Mouse (Mus musculus): ENCODE results near the gene Alkbh3. TPM values are rescaled to one million over a fixed set of nuclear protein-coding genes. Genes with fewer than 3 reads are reported as not detected.

Gene Alkbh3
- polyA plus RNA-seq, 1 experiment from 2014 or later = 24.8 TPM

GRCm38 (mm10) chr2:93982457-93983235 is 28.0 kb downstream of the Alkbh3 start:
- no peak for DNase-seq

GRCm38 (mm10) chr2:93979249-93980120 is 31.1 kb downstream of the Alkbh3 start:
- WGBS (ENCODE audit: insufficient replicate concordance) = 82% methylated on average over 7 of the region's 7 CpGs
- ATAC-seq = no peak
- no peak for TF ChIP-seq EP300 (IDR thresholded peaks at IDR 0.05; ENCODE audit: low read depth)
- TF ChIP-seq CTCF (IDR thresholded peaks at IDR 0.05; ENCODE audit: low read depth) = no peak
- Histone ChIP-seq H3K27me3 (ENCODE audit: insufficient read depth, low read length) (no peaks in the 10 kb centered on the region), H3K4me3 (ENCODE audit: low read depth, low read length) (no peak overlapping the region), H3K9ac (replicated peaks) (no peak overlapping the region), H3K36me3 (replicated peaks; ENCODE audit: insufficient read depth, low read length) (peaks cover 19% of the 10 kb centered on the region), H3K4me2 (ENCODE audit: low read depth, low read length) (no peak overlapping the region), H3K9me3 (ENCODE audit: low read length) (no peaks in the 10 kb centered on the region), H3K27ac (ENCODE audit: low read depth) (no peak overlapping the region), H3K4me1 (ENCODE audit: insufficient read depth) (peaks cover 7% of the 10 kb centered on the region)
- no peak for DNase-seq

More at GRCm38 (mm10) chr2:93982457-93983235, 28.0 kb downstream of the Alkbh3 start:
- Histone ChIP-seq H3K4me1 (ENCODE audit: insufficient read depth) (no peaks in the 10 kb centered on the region), H3K4me3 (ENCODE audit: low read depth, low read length) (no peak overlapping the region), H3K9ac (replicated peaks) (no peak overlapping the region), H3K27ac (ENCODE audit: low read depth) (no peak overlapping the region), H3K36me3 (replicated peaks; ENCODE audit: insufficient read depth, low read length) (peaks cover 28% of the 10 kb centered on the region), H3K4me2 (ENCODE audit: low read depth, low read length) (no peak overlapping the region), H3K9me3 (ENCODE audit: low read length) (no peaks in the 10 kb centered on the region), H3K27me3 (ENCODE audit: insufficient read depth, low read length) (no peaks in the 10 kb centered on the region)
- TF ChIP-seq CTCF (IDR thresholded peaks at IDR 0.05; ENCODE audit: low read depth) (0 out of 2 replicates have a peak, but pooled peaks have one; percentile 6), EP300 (IDR thresholded peaks at IDR 0.05; ENCODE audit: low read depth) (no peak)
- ATAC-seq = no peak
- WGBS (ENCODE audit: insufficient replicate concordance) = 76% methylated on average over 4 of the region's 4 CpGs

- H3K27ac ChIP-seq (ENCODE audit: low read depth) = no peak overlapping the region
- DNase-seq (peak; percentile 49), ATAC-seq (peak; percentile 69)
- no peak overlapping the region; the same call in 1 of the 2 replicates for H3K9ac ChIP-seq (replicated peaks)
- no peaks in the 10 kb centered on the region for H3K27me3 ChIP-seq (ENCODE audit: insufficient read depth, low read length)
- peak; percentile 34 for TF ChIP-seq CTCF (IDR thresholded peaks at IDR 0.05; ENCODE audit: low read depth)
- no peak for TF ChIP-seq EP300 (IDR thresholded peaks at IDR 0.05; ENCODE audit: low read depth)
- peak overlapping the region; percentile 32 for H3K4me3 ChIP-seq (ENCODE audit: low read depth, low read length)
- H3K36me3 ChIP-seq (replicated peaks; ENCODE audit: insufficient read depth, low read length) = peaks cover 18% of the 10 kb centered on the region
- H3K9me3 ChIP-seq (ENCODE audit: low read length) = no peaks in the 10 kb centered on the region
- H3K4me2 ChIP-seq (ENCODE audit: low read depth, low read length) = peak overlapping the region; percentile 68
- H3K4me1 ChIP-seq (ENCODE audit: insufficient read depth) = peaks cover 7% of the 10 kb centered on the region
- WGBS (ENCODE audit: insufficient replicate concordance) = 4% methylated on average over 36 of the region's 37 CpGs
These were observed 34.0 kb downstream of the Alkbh3 start for GRCm38 (mm10) chr2:93976436-93977252.

GRCm38 (mm10) chr2:93975526-93976435 is 34.8 kb downstream of the Alkbh3 start:
- Histone ChIP-seq H3K27ac (ENCODE audit: low read depth) (no peak overlapping the region), H3K9ac (replicated peaks) (no peak overlapping the region)

GRCm38 (mm10) chr2:93975041-93975440 is 35.6 kb downstream of the Alkbh3 start:
- Histone ChIP-seq H3K27ac (ENCODE audit: low read depth) (no peak overlapping the region), H3K4me2 (ENCODE audit: low read depth, low read length) (no peak overlapping the region), H3K9me3 (ENCODE audit: low read length) (no peaks in the 10 kb centered on the region), H3K4me3 (ENCODE audit: low read depth, low read length) (no peak overlapping the region), H3K4me1 (ENCODE audit: insufficient read depth) (peaks cover 7% of the 10 kb centered on the region), H3K36me3 (replicated peaks; ENCODE audit: insufficient read depth, low read length) (peaks cover 7% of the 10 kb centered on the region; the same call in 1 of the 2 replicates), H3K9ac (replicated peaks) (no peak overlapping the region), H3K27me3 (ENCODE audit: insufficient read depth, low read length) (no peaks in the 10 kb centered on the region)
- no peak for DNase-seq
- TF ChIP-seq EP300 (IDR thresholded peaks at IDR 0.05; ENCODE audit: low read depth) (no peak), CTCF (IDR thresholded peaks at IDR 0.05; ENCODE audit: low read depth) (no peak)
- no peak for ATAC-seq
- 48% methylated on average over 7 of the region's 7 CpGs for WGBS (ENCODE audit: insufficient replicate concordance)

More at GRCm38 (mm10) chr2:93975526-93976435, 34.8 kb downstream of the Alkbh3 start:
- TF ChIP-seq CTCF (IDR thresholded peaks at IDR 0.05; ENCODE audit: low read depth) (no peak), EP300 (IDR thresholded peaks at IDR 0.05; ENCODE audit: low read depth) (no peak)
- DNase-seq = no peak
- Histone ChIP-seq H3K4me3 (ENCODE audit: low read depth, low read length) (peak overlapping the region; percentile 32), H3K9me3 (ENCODE audit: low read length) (no peaks in the 10 kb centered on the region), H3K4me1 (ENCODE audit: insufficient read depth) (peaks cover 7% of the 10 kb centered on the region), H3K36me3 (replicated peaks; ENCODE audit: insufficient read depth, low read length) (peaks cover 10% of the 10 kb centered on the region; the same call in 1 of the 2 replicates), H3K4me2 (ENCODE audit: low read depth, low read length) (peak overlapping the region; percentile 68), H3K27me3 (ENCODE audit: insufficient read depth, low read length) (no peaks in the 10 kb centered on the region)
- peak; percentile 11; the same call in 1 of the 2 replicates for ATAC-seq
- WGBS (ENCODE audit: insufficient replicate concordance) = 39% methylated on average over 21 of the region's 21 CpGs
